Mouse (Mus musculus) liver, postnatal 0 days (tissue): ENCODE results near the gene Maneal. TPM values are rescaled to one million over a fixed set of nuclear protein-coding genes. Genes with fewer than 3 reads are reported as not detected.

Source experiments
- ATAC-seq: fragments of 200-750 bp; cut with Nextera tagmentation; 2 replicates; pipeline ENCODE4 v1.8.0; 2017; ENCODE audit warnings: mild to moderate bottlenecking, moderate library complexity
- DNase-seq: peaks from one replicate; pipeline ENCODE4 v3.0.0-alpha.2; 2016
- H3K27ac ChIP-seq: fragments of 300-500 bp; sonication (generic); 2 replicates; pipeline ENCODE4 v1.5.1; 2014; ENCODE audit warnings: antibody characterized with exemption, moderate library complexity, mild to moderate bottlenecking, low read depth
- H3K27me3 ChIP-seq: fragments of 300-500 bp; sonication (generic); 2 replicates; pipeline ENCODE4 v1.6.1; 2014; ENCODE audit warnings: low read length, control low read depth, mixed read lengths; ENCODE audit not compliant: insufficient read depth
- H3K36me3 ChIP-seq: fragments of 300-500 bp; sonication (generic); replicated peaks from 2 replicates; pipeline ENCODE4 v1.6.1; 2014; ENCODE audit warnings: mild to moderate bottlenecking, control low read depth, low read length, moderate library complexity, mixed read lengths; ENCODE audit not compliant: insufficient read depth
- H3K4me1 ChIP-seq: fragments of 300-500 bp; sonication (generic); 2 replicates; pipeline ENCODE4 v1.6.1; 2014; ENCODE audit warnings: antibody characterized with exemption, mild to moderate bottlenecking, control low read depth; ENCODE audit not compliant: insufficient read depth
- H3K4me2 ChIP-seq: fragments of 300-500 bp; sonication (generic); 2 replicates; pipeline ENCODE4 v1.6.1; 2014; ENCODE audit warnings: low read depth, mild to moderate bottlenecking, low read length, moderate library complexity, mixed read lengths
- H3K4me3 ChIP-seq: fragments of 300-500 bp; sonication (generic); 2 replicates; pipeline ENCODE4 v1.5.1; 2014; ENCODE audit warnings: low read depth, low read length
- H3K9ac ChIP-seq: fragments of 300-500 bp; sonication (generic); replicated peaks from 2 replicates; pipeline ENCODE4 v1.6.1; 2014; ENCODE audit warnings: mild to moderate bottlenecking, moderate library complexity
- H3K9me3 ChIP-seq: fragments of 300-500 bp; sonication (generic); 2 replicates; pipeline ENCODE4 v1.6.1; 2016; ENCODE audit warnings: mild to moderate bottlenecking, control low read depth, low read length, mixed read lengths
- CTCF ChIP-seq: sonication (generic); IDR thresholded peaks from 2 replicates; pipeline ENCODE4 v1.5.1; 2016; ENCODE audit warnings: antibody characterized with exemption, low read depth
- EP300 ChIP-seq: IDR thresholded peaks from 2 replicates; pipeline ENCODE4 v1.6.1; 2016; ENCODE audit warnings: antibody characterized with exemption, low read depth, mild to moderate bottlenecking
- WGBS: fragments of 180-500 bp; shearing (Covaris S2); extraction: QIAGEN DNeasy Blood & Tissue Kit; methylation state at CpG from one replicate; pipeline ENCODE4 v1.1.7; 2014; ENCODE audit not compliant: insufficient replicate concordance; 5-methylcytosine and 5-hydroxymethylcytosine counted together
- polyA plus RNA-seq: library from polyadenylated mRNA; unstranded; fragments of >200 nt; fragmentation: Nextera tagmentation; extraction: Ambion mirVana; gene quantifications from 2 replicates; pipeline ENCODE4 v1.2.1, GENCODE M21; 2015

Gene Maneal
- polyA plus RNA-seq, 1 experiment from 2014 or later: not detected

GRCm38 (mm10) chr4:124838035-124838700 is 23.8 kb downstream of the Maneal start:
- ATAC-seq: no peak
- Histone ChIP-seq H3K4me3 (no peak overlapping the region), H3K4me2 (no peak overlapping the region), H3K9me3 (no peaks in the 10 kb centered on the region), H3K27me3 (no peaks in the 10 kb centered on the region), H3K9ac (no peak overlapping the region), H3K4me1 (no peaks in the 10 kb centered on the region), H3K36me3 (peaks cover 46% of the 10 kb centered on the region), H3K27ac (no peak overlapping the region)
- DNase-seq: no peak
- TF ChIP-seq EP300 (no peak), CTCF (no peak)
- WGBS: 78% methylated on average over 14 of the region's 14 CpGs

- TF ChIP-seq CTCF (no peak), EP300 (no peak)
- H3K36me3 ChIP-seq: peaks cover 45% of the 10 kb centered on the region
- DNase-seq (no peak), ATAC-seq (no peak)
- no peaks in the 10 kb centered on the region for H3K4me1 ChIP-seq
- no peaks in the 10 kb centered on the region for H3K27me3 ChIP-seq
- H3K4me2 ChIP-seq: no peak overlapping the region
- no peaks in the 10 kb centered on the region for H3K9me3 ChIP-seq
- H3K9ac ChIP-seq: no peak overlapping the region
- no peak overlapping the region for H3K4me3 ChIP-seq
- no peak overlapping the region for H3K27ac ChIP-seq
- 93% methylated on average over 10 of the region's 10 CpGs for WGBS
Observed at GRCm38 (mm10) chr4:124832796-124833195, 29.2 kb downstream of the Maneal start.

- H3K4me1 ChIP-seq: no peaks in the 10 kb centered on the region
- peaks cover 50% of the 10 kb centered on the region for H3K36me3 ChIP-seq
- no peak for TF ChIP-seq EP300
- TF ChIP-seq CTCF: no peak
- no peaks in the 10 kb centered on the region for H3K9me3 ChIP-seq
- H3K27me3 ChIP-seq: no peaks in the 10 kb centered on the region
- no peak for DNase-seq
- no peak overlapping the region for H3K27ac ChIP-seq
- H3K4me2 ChIP-seq: no peak overlapping the region
- WGBS: 74% methylated on average over 5 of the region's 5 CpGs
- H3K9ac ChIP-seq: no peak overlapping the region
- H3K4me3 ChIP-seq: no peak overlapping the region
- ATAC-seq: no peak
Observed at GRCm38 (mm10) chr4:124829671-124830070, 32.3 kb downstream of the Maneal start.

GRCm38 (mm10) chr4:124825371-124825965 is 36.5 kb downstream of the Maneal start:
- 95% methylated on average over 21 of the region's 21 CpGs for WGBS
- Histone ChIP-seq H3K36me3 (peaks cover 53% of the 10 kb centered on the region), H3K9me3 (no peaks in the 10 kb centered on the region), H3K27me3 (no peaks in the 10 kb centered on the region), H3K4me3 (no peak overlapping the region), H3K27ac (no peak overlapping the region), H3K4me1 (no peaks in the 10 kb centered on the region), H3K9ac (no peak overlapping the region), H3K4me2 (no peak overlapping the region)
- no peak for TF ChIP-seq CTCF
- no peak for TF ChIP-seq EP300
- ATAC-seq: no peak
- no peak for DNase-seq

GRCm38 (mm10) chr4:124824967-124825366 is 37.0 kb downstream of the Maneal start:
- no peaks in the 10 kb centered on the region for H3K27me3 ChIP-seq
- no peak for ATAC-seq
- no peak for TF ChIP-seq CTCF
- TF ChIP-seq EP300: no peak
- H3K4me3 ChIP-seq: no peak overlapping the region
- DNase-seq: no peak
- H3K4me1 ChIP-seq: no peaks in the 10 kb centered on the region
- H3K9ac ChIP-seq: no peak overlapping the region
- peaks cover 57% of the 10 kb centered on the region for H3K36me3 ChIP-seq
- 92% methylated on average over 6 of the region's 6 CpGs for WGBS
- no peaks in the 10 kb centered on the region for H3K9me3 ChIP-seq
- no peak overlapping the region for H3K4me2 ChIP-seq
- no peak overlapping the region for H3K27ac ChIP-seq

GRCm38 (mm10) chr4:124818832-124819231 is 43.1 kb downstream of the Maneal start:
- no peaks in the 10 kb centered on the region for H3K9me3 ChIP-seq
- H3K4me1 ChIP-seq: peaks cover 13% of the 10 kb centered on the region
- H3K4me2 ChIP-seq: no peak overlapping the region
- H3K36me3 ChIP-seq: peaks cover 39% of the 10 kb centered on the region
- no peak overlapping the region for H3K27ac ChIP-seq
- H3K9ac ChIP-seq: no peak overlapping the region
- TF ChIP-seq CTCF (no peak), EP300 (no peak)
- H3K27me3 ChIP-seq: no peaks in the 10 kb centered on the region
- ATAC-seq: no peak
- no peak for DNase-seq
- 83% methylated on average over 4 of the region's 4 CpGs for WGBS
- no peak overlapping the region for H3K4me3 ChIP-seq
